Mouse (Mus musculus): ENCODE results near the gene Rbm6.

Rbm6 gene

GRCm38 (mm10) chr9:107750378-107750777, 122.7 kb downstream of the Rbm6 start:
- DNase-seq (ENCODE audit: extremely low read depth, low read depth, low spot score): no peak

GRCm38 (mm10) chr9:107748063-107748462, 125.0 kb downstream of the Rbm6 start:
- no peak for DNase-seq (ENCODE audit: extremely low read depth, low read depth, low spot score)

- no peak for DNase-seq (ENCODE audit: extremely low read depth, low read depth, low spot score)
These were observed 125.7 kb downstream of the Rbm6 start for GRCm38 (mm10) chr9:107747310-107747709.

GRCm38 (mm10) chr9:107746679-107747078, 126.4 kb downstream of the Rbm6 start:
- DNase-seq (ENCODE audit: extremely low read depth, low read depth, low spot score): no peak

- no peak for DNase-seq (ENCODE audit: extremely low read depth, low read depth, low spot score)
These were observed 129.0 kb downstream of the Rbm6 start for GRCm38 (mm10) chr9:107744061-107744460.

- DNase-seq (ENCODE audit: extremely low read depth, low read depth, low spot score): no peak
These were observed 134.2 kb downstream of the Rbm6 start for GRCm38 (mm10) chr9:107738841-107739202.

- no peak for DNase-seq (ENCODE audit: extremely low read depth, low read depth, low spot score)
These were observed 134.8 kb downstream of the Rbm6 start for GRCm38 (mm10) chr9:107738020-107738840.

- DNase-seq (ENCODE audit: extremely low read depth, low read depth, low spot score): no peak
These were observed 136.9 kb downstream of the Rbm6 start for GRCm38 (mm10) chr9:107736185-107736485.

GRCm38 (mm10) chr9:107735356-107736184, 137.5 kb downstream of the Rbm6 start:
- no peak for DNase-seq (ENCODE audit: extremely low read depth, low read depth, low spot score)

GRCm38 (mm10) chr9:107734567-107734971, 138.5 kb downstream of the Rbm6 start:
- no peak for DNase-seq (ENCODE audit: extremely low read depth, low read depth, low spot score)

- no peak for DNase-seq (ENCODE audit: extremely low read depth, low read depth, low spot score)
These were observed 143.3 kb downstream of the Rbm6 start for GRCm38 (mm10) chr9:107729709-107730108.

- DNase-seq (ENCODE audit: extremely low read depth, low read depth, low spot score): no peak
These were observed 143.9 kb downstream of the Rbm6 start for GRCm38 (mm10) chr9:107728919-107729670.

- no peak for DNase-seq (ENCODE audit: extremely low read depth, low read depth, low spot score)
These were observed 146.0 kb downstream of the Rbm6 start for GRCm38 (mm10) chr9:107727041-107727440.

- DNase-seq (ENCODE audit: extremely low read depth, low read depth, low spot score): no peak
These were observed 148.2 kb downstream of the Rbm6 start for GRCm38 (mm10) chr9:107724796-107725195.

- DNase-seq (ENCODE audit: extremely low read depth, low read depth, low spot score): no peak
These were observed 149.1 kb downstream of the Rbm6 start for GRCm38 (mm10) chr9:107723794-107724531.
